Mouse (Mus musculus) A20 (cell line): ENCODE measurements at regions not wholly inside any gene's neighbourhood (a gene's known extent, or its start where the extent isn't known, plus 50 kb on each side); places are given as distances from the start of the nearest gene placed in this dataset.

Experiments
- DNase-seq: peaks from one replicate; pipeline ENCODE4 v3.0.0-alpha.2; 2011; ENCODE audit warnings: low read depth, low spot score

- no peak for DNase-seq
These were observed 568.6 kb upstream of the B3galt2 start for GRCm38 (mm10) chr1:143071781-143072382.

DNA sequence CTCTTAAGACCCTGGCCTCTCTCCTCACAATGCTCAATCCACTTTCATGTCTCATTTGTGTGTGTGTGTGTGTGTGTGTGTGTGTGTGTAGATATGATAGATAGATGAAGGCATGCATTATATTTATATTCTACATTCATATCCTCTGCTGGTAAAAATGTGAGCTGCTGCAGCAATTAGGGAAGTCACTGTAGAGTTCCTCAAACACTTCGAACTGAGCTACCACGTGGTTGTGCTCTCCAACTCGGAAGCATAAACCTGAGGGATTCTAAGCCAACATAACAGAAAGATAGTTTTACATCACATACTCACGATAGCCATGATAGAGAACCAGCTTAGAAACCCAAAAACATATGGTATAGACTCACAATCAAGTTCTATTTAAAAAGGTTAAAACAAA lies 565.5 kb upstream of the B3galt2 start:
- no peak for DNase-seq

- DNase-seq: no peak
These were observed 560.0 kb upstream of the B3galt2 start for GRCm38 (mm10) chr1:143080441-143080840.

DNA sequence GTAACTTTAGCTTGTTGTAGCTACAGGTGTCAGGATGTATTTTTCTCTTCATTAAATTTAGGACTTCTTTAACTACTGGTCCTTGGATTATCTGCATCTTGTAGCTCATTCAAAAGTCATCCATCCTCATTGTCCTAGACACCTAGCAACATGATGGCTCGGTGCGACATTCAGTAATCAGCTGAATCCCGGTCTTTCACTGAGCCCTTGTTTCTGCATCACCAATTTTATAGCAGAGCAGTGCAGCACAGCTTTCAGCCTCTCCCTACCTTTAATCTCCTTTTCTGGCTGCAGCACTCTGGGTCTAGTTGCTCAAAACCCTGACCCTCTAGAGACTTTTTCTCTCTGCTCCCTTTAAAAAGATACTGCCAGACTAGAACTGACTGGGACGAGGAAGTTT lies 543.6 kb upstream of the B3galt2 start:
- no peak for DNase-seq

DNA sequence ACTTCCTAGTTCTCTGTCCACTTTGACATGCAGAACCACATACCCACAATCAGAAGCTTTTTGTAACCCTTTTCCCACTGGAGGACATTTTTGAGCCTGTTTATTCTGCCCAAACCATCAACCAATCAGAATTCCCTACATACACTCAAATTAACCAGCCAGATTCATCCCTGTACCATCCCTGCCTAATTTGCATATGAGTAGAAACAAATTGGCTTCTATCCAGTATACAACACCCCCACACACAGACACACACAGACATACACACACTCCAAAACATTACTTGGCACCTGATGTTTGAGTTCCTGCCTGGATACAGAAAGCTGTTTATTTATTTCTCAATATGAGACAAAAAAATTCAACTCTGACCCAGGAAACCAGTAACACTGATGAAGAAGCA lies 542.2 kb upstream of the B3galt2 start:
- DNase-seq: no peak

GRCm38 (mm10) chr1:143122185-143122584 lies 518.3 kb upstream of the B3galt2 start:
- DNase-seq: no peak

- no peak for DNase-seq
These were observed 510.2 kb upstream of the B3galt2 start for GRCm38 (mm10) chr1:143130257-143130656.

DNA sequence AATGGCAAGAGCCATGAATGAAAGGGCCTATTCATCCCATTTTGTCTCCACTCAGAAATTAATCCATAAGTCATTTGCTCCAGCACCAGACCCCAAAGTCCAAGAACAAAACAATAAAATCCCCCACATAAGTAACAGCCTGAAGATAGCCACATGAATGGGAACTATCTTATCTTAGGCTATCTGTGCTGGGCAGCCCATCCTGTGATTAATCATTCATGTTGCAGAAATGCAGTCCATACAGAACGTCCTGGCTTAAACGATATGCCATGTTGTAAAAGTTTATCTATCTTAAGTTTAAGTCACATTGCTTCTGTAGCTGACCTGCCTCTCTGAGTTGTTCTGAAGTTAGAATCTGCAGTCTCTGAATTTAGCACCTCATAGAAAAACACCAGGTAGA lies 507.7 kb upstream of the B3galt2 start:
- DNase-seq: no peak

DNA sequence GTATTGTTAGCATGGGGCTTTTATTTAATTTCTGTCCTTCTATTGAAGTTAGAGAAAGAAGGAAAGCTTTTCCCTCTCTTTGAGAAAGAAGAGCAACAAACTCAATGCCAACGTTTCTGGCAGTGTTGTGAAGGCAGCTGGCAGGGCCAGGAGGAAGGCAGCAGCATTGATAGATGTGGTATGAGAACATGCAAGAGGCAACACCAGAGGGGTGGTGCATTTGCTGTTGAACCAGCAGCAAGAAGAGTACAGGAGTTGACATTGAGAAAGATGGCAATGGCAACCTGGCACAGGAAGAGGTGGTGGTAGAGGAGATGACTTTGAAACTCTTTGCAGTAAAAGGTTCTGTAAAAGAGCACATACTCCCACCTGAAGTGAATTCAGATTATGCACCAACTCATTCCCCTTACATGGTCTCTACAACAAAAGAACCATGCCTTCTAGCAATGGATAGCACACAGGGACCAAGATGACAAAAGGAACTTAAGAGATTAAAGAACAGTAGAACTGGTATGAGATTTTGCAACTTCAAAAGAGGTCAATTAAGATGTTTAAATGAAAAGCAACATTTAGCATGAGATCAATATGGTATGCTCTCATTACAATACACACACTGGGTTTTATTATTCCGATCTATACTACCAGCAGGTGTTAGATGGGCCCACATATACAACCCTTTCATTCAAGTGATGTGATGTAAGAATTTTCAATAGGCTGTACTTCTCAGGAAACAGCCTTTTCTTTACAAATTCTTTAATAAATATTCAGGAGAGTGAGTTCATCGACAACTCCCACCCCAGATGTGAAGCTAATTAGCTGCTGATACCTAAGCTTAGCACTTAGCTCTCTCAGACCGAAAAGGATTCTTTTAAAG lies 495.1 kb upstream of the B3galt2 start:
- DNase-seq: no peak

DNA sequence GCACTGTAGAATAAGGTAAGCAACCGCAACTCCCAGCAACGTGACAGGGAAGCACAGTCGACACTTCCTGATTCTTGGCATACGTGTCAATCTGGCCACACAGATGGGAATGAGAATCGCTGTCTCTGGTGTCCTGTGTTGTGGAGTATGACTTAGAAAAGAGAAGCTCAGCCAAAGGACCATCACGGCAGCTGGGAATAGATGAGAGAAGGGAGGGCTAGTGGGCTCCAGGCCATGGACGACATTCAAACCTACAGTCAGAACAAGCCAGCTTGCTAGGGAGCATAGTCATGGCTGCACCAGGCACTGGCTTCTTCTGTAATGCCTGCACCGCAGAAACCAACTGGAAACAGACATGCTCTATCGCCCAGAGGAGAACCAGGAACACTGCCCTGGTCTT lies 469.2 kb upstream of the B3galt2 start:
- no peak for DNase-seq

- peak; percentile 17 for DNase-seq
These were observed 466.6 kb upstream of the B3galt2 start for GRCm38 (mm10) chr1:143173836-143174235.

DNA sequence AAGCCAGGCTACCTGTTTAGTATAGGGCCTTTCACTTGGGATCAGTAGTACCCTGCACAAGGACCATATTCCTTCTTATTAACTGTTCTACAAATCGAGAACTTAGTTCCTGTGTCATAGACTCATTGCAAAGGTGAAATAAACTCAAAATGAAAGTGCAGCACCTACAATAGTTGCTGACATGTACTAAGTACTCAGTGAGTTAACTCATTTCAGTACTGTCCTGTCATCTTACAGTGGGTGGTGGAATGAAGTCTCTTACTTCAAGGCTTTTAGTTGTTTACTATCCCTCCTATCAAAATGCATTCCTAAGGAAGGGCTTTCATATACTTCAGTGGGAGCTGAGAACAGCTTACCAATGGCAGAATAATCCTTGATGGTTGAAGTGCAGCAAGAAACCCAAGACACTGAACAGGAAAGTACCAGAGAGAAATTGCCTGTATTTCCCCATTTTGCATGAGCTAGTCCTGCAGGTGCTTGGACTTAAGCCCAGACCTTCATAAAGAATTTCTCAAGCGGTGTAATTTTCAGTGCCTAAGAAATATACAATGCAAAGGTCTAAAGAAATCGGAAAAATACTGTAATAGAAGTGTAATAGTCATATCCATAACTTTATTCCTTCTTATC lies 448.2 kb upstream of the B3galt2 start:
- DNase-seq: peak; percentile 77

GRCm38 (mm10) chr1:143200213-143200889 lies 440.1 kb upstream of the B3galt2 start:
- no peak for DNase-seq

GRCm38 (mm10) chr1:143200971-143201370 lies 439.5 kb upstream of the B3galt2 start:
- DNase-seq: no peak

DNA sequence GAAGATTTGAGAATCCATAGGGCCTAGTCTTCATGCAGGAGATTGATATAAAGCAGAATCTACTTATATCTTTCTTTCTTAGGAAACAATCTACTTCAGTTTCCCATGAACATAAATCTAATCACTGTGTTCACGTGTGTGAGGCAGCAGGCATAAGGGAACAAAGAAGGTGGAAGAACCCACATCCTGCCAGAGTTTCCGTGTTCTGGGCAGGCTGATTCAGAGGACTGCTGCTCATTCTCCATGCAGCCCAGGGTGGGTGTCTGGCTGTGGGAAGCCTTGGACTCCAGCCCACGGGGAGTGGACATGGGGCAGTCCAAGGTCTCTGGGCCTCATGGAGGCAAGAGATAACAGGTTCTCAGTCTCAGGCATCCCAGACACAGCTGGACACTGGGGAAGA lies 438.3 kb upstream of the B3galt2 start:
- DNase-seq: no peak

DNA sequence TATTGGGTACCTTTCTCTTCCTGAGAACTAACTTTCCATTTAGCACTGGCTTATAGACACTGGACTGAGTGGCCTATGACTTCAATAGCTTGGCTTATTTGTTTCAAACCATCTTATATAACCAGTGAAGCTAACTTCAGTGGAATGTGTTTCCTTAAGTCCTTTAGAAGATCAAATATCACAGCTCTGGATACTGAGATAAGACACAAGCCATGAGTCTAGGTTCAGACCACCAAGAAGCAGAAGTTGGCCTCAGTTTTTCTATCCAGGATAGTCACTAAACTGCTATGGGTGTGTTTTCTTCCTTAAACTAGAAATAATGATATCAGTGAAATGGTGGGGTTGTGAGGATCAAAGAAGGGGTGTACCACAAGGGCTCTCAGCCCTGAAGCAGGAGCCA lies 436.4 kb upstream of the B3galt2 start:
- no peak for DNase-seq

DNA sequence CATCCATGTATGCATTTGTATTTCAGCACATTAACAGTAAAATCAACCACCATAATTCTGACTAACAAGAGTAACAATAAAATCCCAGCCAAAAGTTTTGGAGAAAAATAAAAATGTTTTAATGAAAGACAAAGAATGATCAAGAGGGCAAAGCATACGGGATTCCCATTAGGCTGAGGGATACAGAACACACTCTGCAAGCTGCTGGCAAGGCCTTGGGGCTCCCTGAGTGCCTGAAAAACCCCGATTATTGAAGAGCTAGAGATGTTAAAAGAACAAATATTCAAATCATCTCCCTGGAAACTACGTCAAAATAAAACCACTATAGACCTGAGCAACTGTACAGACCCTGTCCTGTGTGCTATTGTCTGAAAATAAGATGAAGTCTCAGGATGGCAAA lies 433.5 kb upstream of the B3galt2 start:
- DNase-seq: no peak

- no peak for DNase-seq
These were observed 432.9 kb upstream of the B3galt2 start for GRCm38 (mm10) chr1:143207399-143208065.

GRCm38 (mm10) chr1:143217401-143217800 lies 423.1 kb upstream of the B3galt2 start:
- DNase-seq: no peak

DNA sequence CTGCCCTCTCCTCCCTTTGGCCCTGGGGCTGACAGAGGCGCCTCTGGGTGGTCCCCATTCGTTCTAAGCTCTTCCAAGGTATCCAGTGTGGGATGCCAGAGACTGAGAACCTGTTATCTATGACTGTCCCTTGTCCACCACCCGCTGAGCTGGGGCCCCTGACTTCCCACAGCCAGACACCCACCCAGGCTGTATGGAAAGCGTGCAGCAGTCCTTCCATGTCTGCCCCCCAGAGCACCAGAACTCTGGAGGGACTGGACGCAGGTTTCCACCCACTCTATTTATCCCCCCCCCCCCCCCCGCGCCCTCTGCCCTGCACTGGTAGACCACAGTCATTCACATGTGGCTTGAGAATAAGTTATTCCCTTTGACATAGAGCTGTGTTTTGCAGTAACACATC lies 408.5 kb upstream of the B3galt2 start:
- DNase-seq: no peak

DNA sequence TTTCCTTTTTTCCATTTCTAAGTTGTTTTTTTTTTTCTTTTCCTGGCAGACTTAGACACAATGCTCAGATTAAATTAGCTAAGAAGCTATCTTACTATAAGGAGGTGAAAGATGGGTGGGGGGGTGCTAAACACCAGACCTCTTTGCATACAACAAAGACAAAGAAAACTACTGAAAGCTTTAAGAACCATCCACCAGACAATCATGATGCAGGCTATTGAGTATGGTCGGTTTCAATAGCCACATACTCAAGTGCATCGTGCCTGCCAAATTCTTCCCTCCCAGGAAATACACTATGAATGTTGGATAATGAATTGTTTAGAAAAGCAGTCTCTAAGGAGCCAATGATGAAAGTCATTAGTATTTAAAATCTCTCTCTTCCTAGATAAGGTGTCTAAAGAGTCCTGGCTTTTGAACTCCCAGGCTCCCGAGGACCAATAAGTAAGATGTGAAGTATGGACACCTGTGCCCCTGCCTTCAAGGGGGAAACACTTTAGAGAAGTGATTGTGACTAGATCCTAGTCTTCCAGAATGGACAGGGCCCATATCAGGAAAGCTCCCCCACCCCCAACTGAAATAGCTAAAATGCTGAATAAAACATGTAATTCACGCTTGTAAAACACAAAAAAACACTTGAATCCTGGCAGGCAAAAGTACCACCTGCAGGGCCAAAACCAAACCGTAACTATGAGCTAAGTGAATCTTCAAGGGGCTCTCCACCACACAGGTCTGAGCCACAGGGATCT lies 381.8 kb upstream of the B3galt2 start:
- DNase-seq: no peak
